Mouse (Mus musculus) heart, adult 2 months (tissue): Measurements from ENCODE around the gene Spcs2. TPM values are rescaled to one million over a fixed set of nuclear protein-coding genes. Genes with fewer than 3 reads are reported as not detected.

Source experiments
- DNase-seq, 2 experiments: peaks; one replicate each; pipeline ENCODE4 v3.0.0; 2021
- H3K27ac ChIP-seq: fragments of 200-600 bp; 2 replicates; pipeline ENCODE4 v1.8.1; 2022
- H3K27me3 ChIP-seq: fragments of 200-500 bp; 2 replicates; pipeline ENCODE4 v1.6.1; 2012; ENCODE audit warnings: mild to moderate bottlenecking, low read length, inconsistent platforms, mixed read lengths; ENCODE audit not compliant: control insufficient read depth, insufficient read depth
- H3K36me3 ChIP-seq: fragments of 200-500 bp; 2 replicates; pipeline ENCODE4 v1.6.1; 2012; ENCODE audit warnings: low read length, inconsistent platforms; ENCODE audit not compliant: control insufficient read depth, insufficient read depth
- H3K4me1 ChIP-seq: fragments of 200-500 bp; 2 replicates; pipeline ENCODE4 v1.6.1; 2011; ENCODE audit warnings: low read length; ENCODE audit not compliant: control insufficient read depth, insufficient read depth
- H3K4me3 ChIP-seq: fragments of 200-600 bp; 2 replicates; pipeline ENCODE4 v1.8.1; 2022
- H3K79me2 ChIP-seq: fragments of 200-500 bp; replicated peaks from 2 replicates; pipeline ENCODE4 v1.6.1; 2012; ENCODE audit warnings: mild to moderate bottlenecking, inconsistent platforms, low read length, moderate library complexity, mixed read lengths; ENCODE audit not compliant: control insufficient read depth, insufficient read depth
- H3K9ac ChIP-seq: fragments of 200-500 bp; 2 replicates; pipeline ENCODE4 v1.6.1; 2012; ENCODE audit warnings: low read depth, mild to moderate bottlenecking, control low read depth, inconsistent platforms, low read length, mixed read lengths
- CTCF ChIP-seq: fragments of 200-600 bp; IDR thresholded peaks from 2 replicates; pipeline ENCODE4 v1.8.1; 2022; ENCODE audit warnings: antibody characterized with exemption, mild to moderate bottlenecking, moderate library complexity
- EP300 ChIP-seq: fragments of 200-500 bp; IDR thresholded peaks from 2 replicates; pipeline ENCODE4 v1.6.1; 2011; ENCODE audit warnings: low read depth, low read length, control low read depth; ENCODE audit not compliant: insufficient read depth
- POLR2A ChIP-seq: fragments of 200-500 bp; IDR thresholded peaks from 2 replicates; pipeline ENCODE4 v1.6.1; 2011; ENCODE audit warnings: mild to moderate bottlenecking, low read depth, low read length, control low read depth; ENCODE audit not compliant: insufficient read depth
- WGBS: fragments of 180-500 bp; shearing (Covaris S2); methylation state at CpG from one replicate; pipeline ENCODE4 v1.1.7; 2018; 5-methylcytosine and 5-hydroxymethylcytosine counted together
- intact Hi-C: fragments of 180-260 bp; cut with DNase I; formaldehyde crosslinking; loops from one replicate; pipeline ENCODE4 v1.15.1; 2025
- polyA plus RNA-seq: library from polyadenylated mRNA; depleted of rRNA; stranded (reverse); fragments of >200 nt; gene quantifications from 2 replicates; pipeline ENCODE4 v1.2.3, GENCODE M21; 2012
- total RNA-seq, 2 experiments: library from RNA; stranded (reverse); gene quantifications; 2 replicates each; pipeline ENCODE4 v1.2.3; 2021

The Spcs2 gene
- total and polyA plus RNA-seq, 3 experiments: 21.0 to 60.9 (median 58.8) TPM

GRCm38 (mm10) chr7:99875891-99876290 is 12.6 kb upstream of the Spcs2 start:
- H3K9ac ChIP-seq: no peak overlapping the region
- intact Hi-C loops: loop anchor here (1.0 to 10.0 kb wide), 4 partner anchors 63 to 257 kb away; partner anchors contain the start of gene Slco2b1

GRCm38 (mm10) chr7:99873965-99874364 is 10.7 kb upstream of the Spcs2 start:
- intact Hi-C loops: loop anchor here (10.0 kb wide), 1 partner anchor 159 kb away; the partner anchor contains the start of gene Slco2b1
- WGBS: 44% methylated on average over 6 of the region's 6 CpGs
- no peaks in the 10 kb centered on the region for H3K27me3 ChIP-seq
- H3K79me2 ChIP-seq: no peaks in the 10 kb centered on the region
- no peak for TF ChIP-seq EP300
- no peak for TF ChIP-seq CTCF
- TF ChIP-seq POLR2A: no peak
- no peak overlapping the region for H3K9ac ChIP-seq
- H3K36me3 ChIP-seq: no peaks in the 10 kb centered on the region
- no peak for DNase-seq
- no peaks in the 10 kb centered on the region for H3K4me1 ChIP-seq
- no peak overlapping the region for H3K4me3 ChIP-seq
- no peak overlapping the region for H3K27ac ChIP-seq

More at GRCm38 (mm10) chr7:99875891-99876290, 12.6 kb upstream of the Spcs2 start:
- H3K4me1 ChIP-seq: no peaks in the 10 kb centered on the region
- 41% methylated on average over 5 of the region's 5 CpGs for WGBS
- no peak overlapping the region for H3K27ac ChIP-seq
- H3K27me3 ChIP-seq: no peaks in the 10 kb centered on the region
- DNase-seq: no peak
- H3K79me2 ChIP-seq: no peaks in the 10 kb centered on the region
- TF ChIP-seq POLR2A (no peak), CTCF (no peak), EP300 (no peak)
- no peaks in the 10 kb centered on the region for H3K36me3 ChIP-seq
- no peak overlapping the region for H3K4me3 ChIP-seq

GRCm38 (mm10) chr7:99869296-99869695 is 6.0 kb upstream of the Spcs2 start:
- H3K27me3 ChIP-seq: no peaks in the 10 kb centered on the region
- H3K4me3 ChIP-seq: no peak overlapping the region
- DNase-seq: no peak
- intact Hi-C loops: no loop called here
- H3K9ac ChIP-seq: no peak overlapping the region
- H3K79me2 ChIP-seq: no peaks in the 10 kb centered on the region
- H3K36me3 ChIP-seq: no peaks in the 10 kb centered on the region
- H3K27ac ChIP-seq: no peak overlapping the region
- TF ChIP-seq POLR2A (no peak), CTCF (no peak), EP300 (no peak)
- peaks cover 2% of the 10 kb centered on the region; the same call in 1 of the 2 replicates for H3K4me1 ChIP-seq
- 54% methylated on average over 4 of the region's 4 CpGs for WGBS

- TF ChIP-seq POLR2A (no peak), CTCF (no peak), EP300 (no peak)
- Histone ChIP-seq H3K27me3 (no peaks in the 10 kb centered on the region), H3K36me3 (no peaks in the 10 kb centered on the region), H3K4me3 (no peak overlapping the region), H3K4me1 (peaks cover 2% of the 10 kb centered on the region; the same call in 1 of the 2 replicates), H3K79me2 (no peaks in the 10 kb centered on the region), H3K27ac (no peak overlapping the region), H3K9ac (no peak overlapping the region)
- WGBS: 28% methylated on average over 3 of the region's 3 CpGs
- intact Hi-C loops: no loop called here
- DNase-seq: no peak
Measured at GRCm38 (mm10) chr7:99865219-99865618, 2.0 kb upstream of the Spcs2 start.

GRCm38 (mm10) chr7:99864241-99865028 is 1.2 kb upstream of the Spcs2 start:
- Histone ChIP-seq H3K36me3 (no peaks in the 10 kb centered on the region), H3K27ac (no peak overlapping the region), H3K27me3 (no peaks in the 10 kb centered on the region), H3K4me1 (peaks cover 2% of the 10 kb centered on the region; the same call in 1 of the 2 replicates), H3K4me3 (no peak overlapping the region), H3K79me2 (no peaks in the 10 kb centered on the region), H3K9ac (no peak overlapping the region)
- TF ChIP-seq EP300 (no peak), CTCF (no peak), POLR2A (no peak)
- no peak for DNase-seq
- intact Hi-C loops: no loop called here
- WGBS: 65% methylated on average over 10 of the region's 11 CpGs
